Mouse (Mus musculus): ENCODE results near the gene Prkd1. TPM values are rescaled to one million over a fixed set of nuclear protein-coding genes. Genes with fewer than 3 reads are reported as not detected.
"Not testable (repeated sequence)": the region's sequence is repeated elsewhere in the genome, so short reads cannot be mapped to it uniquely, and the experiment has no call there.

The Prkd1 gene
- 10 to 100 TPM; 15.6 to 15.8 TPM for total RNA-seq (2021)

- peak; percentile 36 to 41 for DNase-seq (ENCODE audit: extremely low spot score in 1 of 2, low spot score in 1 of 2)
Observed at GRCm38 (mm10) chr12:50648671-50649541, at the start of gene Prkd1. Prkd1 (minus strand) TSS chr12:50649098.

GRCm38 (mm10) chr12:50697492-50697891 lies 48.6 kb upstream of the Prkd1 start:
- DNase-seq (ENCODE audit: extremely low spot score in 1 of 2, low spot score in 1 of 2) = no peak

GRCm38 (mm10) chr12:50648176-50648670 lies 675 bp downstream of the Prkd1 start:
- DNase-seq (ENCODE audit: extremely low spot score in 1 of 2, low spot score in 1 of 2) = peak in 1 of 2 experiments; percentile 11

- no peak for DNase-seq (ENCODE audit: extremely low spot score in 1 of 2, low spot score in 1 of 2)
Observed at GRCm38 (mm10) chr12:50646857-50647256, 2.0 kb downstream of the Prkd1 start.

- DNase-seq (ENCODE audit: extremely low spot score in 1 of 2, low spot score in 1 of 2) = no peak
Observed at GRCm38 (mm10) chr12:50642671-50643070, 6.2 kb downstream of the Prkd1 start.

GRCm38 (mm10) chr12:50640171-50640570 lies 8.7 kb downstream of the Prkd1 start:
- no peak for DNase-seq (ENCODE audit: extremely low spot score in 1 of 2, low spot score in 1 of 2)

- no peak for DNase-seq (ENCODE audit: extremely low spot score in 1 of 2, low spot score in 1 of 2)
Observed at GRCm38 (mm10) chr12:50634436-50634835, 14.5 kb downstream of the Prkd1 start.

- not testable (repeated sequence) for DNase-seq (ENCODE audit: extremely low spot score in 1 of 2, low spot score in 1 of 2)
Observed at GRCm38 (mm10) chr12:50626100-50626499, 22.8 kb downstream of the Prkd1 start.

- no peak for DNase-seq (ENCODE audit: extremely low spot score in 1 of 2, low spot score in 1 of 2)
Observed at GRCm38 (mm10) chr12:50624175-50624574, 24.7 kb downstream of the Prkd1 start.

GRCm38 (mm10) chr12:50615852-50616251 lies 33.0 kb downstream of the Prkd1 start:
- DNase-seq (ENCODE audit: extremely low spot score in 1 of 2, low spot score in 1 of 2) = no peak

GRCm38 (mm10) chr12:50614341-50614740 lies 34.6 kb downstream of the Prkd1 start:
- no peak for DNase-seq (ENCODE audit: extremely low spot score in 1 of 2, low spot score in 1 of 2)

GRCm38 (mm10) chr12:50606703-50607500 lies 42.0 kb downstream of the Prkd1 start:
- no peak for DNase-seq (ENCODE audit: extremely low spot score in 1 of 2, low spot score in 1 of 2)

GRCm38 (mm10) chr12:50599370-50599769 lies 49.5 kb downstream of the Prkd1 start:
- DNase-seq (ENCODE audit: extremely low spot score in 1 of 2, low spot score in 1 of 2) = no peak

GRCm38 (mm10) chr12:50598053-50598988 lies 50.6 kb downstream of the Prkd1 start:
- peak; percentile 33 to 47 for DNase-seq (ENCODE audit: extremely low spot score in 1 of 2, low spot score in 1 of 2)

GRCm38 (mm10) chr12:50597467-50597866 lies 51.4 kb downstream of the Prkd1 start:
- DNase-seq (ENCODE audit: extremely low spot score in 1 of 2, low spot score in 1 of 2) = no peak

- DNase-seq (ENCODE audit: extremely low spot score in 1 of 2, low spot score in 1 of 2) = no peak
Observed at GRCm38 (mm10) chr12:50595777-50596176, 53.1 kb downstream of the Prkd1 start.

GRCm38 (mm10) chr12:50594506-50594905 lies 54.4 kb downstream of the Prkd1 start:
- DNase-seq (ENCODE audit: extremely low spot score in 1 of 2, low spot score in 1 of 2) = no peak

GRCm38 (mm10) chr12:50593481-50593880 lies 55.4 kb downstream of the Prkd1 start:
- no peak for DNase-seq (ENCODE audit: extremely low spot score in 1 of 2, low spot score in 1 of 2)

- no peak for DNase-seq (ENCODE audit: extremely low spot score in 1 of 2, low spot score in 1 of 2)
Observed at GRCm38 (mm10) chr12:50588137-50588761, 60.6 kb downstream of the Prkd1 start.

GRCm38 (mm10) chr12:50565198-50565597 lies 83.7 kb downstream of the Prkd1 start:
- DNase-seq (ENCODE audit: extremely low spot score in 1 of 2, low spot score in 1 of 2) = no peak
